Mouse (Mus musculus): ENCODE data around the gene Rsph1.

Gene Rsph1

DNA sequence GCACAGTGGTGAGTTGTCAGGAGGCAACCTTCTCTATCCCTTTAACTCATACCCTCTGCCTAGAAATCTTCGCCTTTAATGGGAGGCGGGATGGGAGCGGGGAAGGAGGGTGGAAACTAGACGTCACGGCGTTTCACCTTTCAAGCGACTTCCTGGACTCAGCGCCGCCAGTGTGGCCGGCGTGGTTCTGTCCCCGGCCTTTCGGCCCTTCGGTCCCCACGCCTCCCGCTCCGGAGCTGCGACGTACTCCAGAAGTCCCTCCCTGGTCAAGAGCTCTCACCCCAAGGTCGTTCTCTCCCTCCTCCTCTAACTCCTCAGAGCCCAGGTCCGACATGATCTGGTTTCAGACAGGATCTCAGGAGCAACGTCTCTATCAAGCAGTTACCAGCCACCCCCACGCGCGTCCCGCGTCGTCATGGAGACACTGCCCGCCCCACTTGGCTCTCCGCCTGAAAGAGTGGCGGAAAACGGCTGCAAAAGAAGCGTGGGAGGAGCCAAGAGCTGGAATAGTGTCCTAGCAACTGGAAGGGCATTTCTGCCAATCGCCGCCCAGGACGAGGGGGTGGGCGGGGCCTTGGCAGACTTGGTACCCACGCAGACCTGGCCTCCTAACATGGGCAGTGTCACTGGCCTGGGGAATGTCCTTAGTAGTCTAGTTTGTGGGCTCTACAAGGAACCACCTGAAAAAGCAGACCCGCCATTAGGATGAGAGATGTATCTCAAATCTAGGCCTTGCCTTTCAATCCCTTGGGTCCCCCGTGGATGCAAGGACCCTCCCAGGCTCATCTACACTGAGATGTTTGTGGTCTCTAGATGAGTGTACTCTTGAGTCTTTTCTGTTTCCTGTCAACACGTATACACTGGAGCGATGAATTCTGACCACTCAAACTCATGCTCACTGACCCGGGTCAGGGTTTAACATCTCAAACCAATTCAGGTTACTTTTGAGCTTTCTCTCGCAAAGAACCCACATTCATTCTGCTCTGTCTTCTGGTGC lies at the start of gene Rsph1:
Rsph1 (minus strand) TSS at position 462 of the 997 bp plus-strand sequence.
- DNase-seq (ENCODE audit: inconsistent ontology term) = peak; percentile 97

GRCm38 (mm10) chr17:31326220-31326852 lies 49.2 kb upstream of the Rsph1 start:
- DNase-seq (ENCODE audit: inconsistent ontology term) = peak; percentile 86

- no peak for DNase-seq (ENCODE audit: inconsistent ontology term)
Measured at GRCm38 (mm10) chr17:31325451-31326219, 48.5 kb upstream of the Rsph1 start.

GRCm38 (mm10) chr17:31324227-31324626 lies 47.0 kb upstream of the Rsph1 start:
- no peak for DNase-seq (ENCODE audit: inconsistent ontology term)

GRCm38 (mm10) chr17:31323379-31323778 lies 46.2 kb upstream of the Rsph1 start:
- DNase-seq (ENCODE audit: inconsistent ontology term) = no peak

- DNase-seq (ENCODE audit: inconsistent ontology term) = no peak
Measured at GRCm38 (mm10) chr17:31322446-31322845, 45.3 kb upstream of the Rsph1 start.

GRCm38 (mm10) chr17:31321425-31321824 lies 44.2 kb upstream of the Rsph1 start:
- no peak for DNase-seq (ENCODE audit: inconsistent ontology term)

DNA sequence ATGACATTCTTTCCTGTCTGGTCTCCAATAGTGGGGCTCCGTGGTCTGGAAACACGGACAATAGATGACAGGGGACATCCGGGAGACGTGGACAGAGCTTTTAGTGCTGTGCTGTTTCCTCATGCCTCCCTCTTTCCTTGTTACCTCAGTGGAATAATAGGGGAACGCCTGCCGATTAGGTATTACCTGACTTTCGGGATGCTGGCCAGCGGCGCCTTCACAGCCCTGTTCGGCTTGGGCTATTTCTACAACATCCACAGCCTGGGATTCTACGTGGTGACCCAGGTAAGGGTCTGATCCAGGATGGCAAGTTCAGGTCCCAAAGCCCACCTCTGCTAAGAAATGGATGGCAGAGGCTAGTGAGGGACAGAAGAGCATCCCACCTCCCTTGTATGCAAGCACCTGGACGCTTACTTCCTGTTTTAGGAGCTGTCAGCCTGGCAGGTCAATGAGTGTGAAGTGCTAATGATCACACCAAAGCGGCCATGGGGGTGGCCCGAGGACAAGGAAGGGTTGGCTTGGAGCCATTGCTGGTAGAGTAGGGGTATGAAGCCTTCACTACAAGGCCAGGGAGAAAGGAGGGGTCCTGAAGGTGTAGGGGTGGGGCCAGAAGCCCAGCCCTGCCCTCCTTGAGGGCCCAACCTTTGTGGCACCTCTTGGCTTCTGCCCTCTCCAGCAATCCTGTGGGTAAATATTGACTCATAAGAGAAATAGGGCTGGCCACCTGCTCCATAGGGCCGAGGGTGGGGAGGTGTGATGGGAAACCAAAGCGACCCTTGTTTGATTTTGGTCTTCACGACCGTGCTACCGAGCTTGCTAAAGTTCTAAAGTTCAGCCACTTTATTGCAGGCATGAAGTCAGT lies 42.0 kb upstream of the Rsph1 start:
- DNase-seq (ENCODE audit: inconsistent ontology term) = no peak

GRCm38 (mm10) chr17:31317521-31318272 lies 40.5 kb upstream of the Rsph1 start:
- DNase-seq (ENCODE audit: inconsistent ontology term) = no peak

DNA sequence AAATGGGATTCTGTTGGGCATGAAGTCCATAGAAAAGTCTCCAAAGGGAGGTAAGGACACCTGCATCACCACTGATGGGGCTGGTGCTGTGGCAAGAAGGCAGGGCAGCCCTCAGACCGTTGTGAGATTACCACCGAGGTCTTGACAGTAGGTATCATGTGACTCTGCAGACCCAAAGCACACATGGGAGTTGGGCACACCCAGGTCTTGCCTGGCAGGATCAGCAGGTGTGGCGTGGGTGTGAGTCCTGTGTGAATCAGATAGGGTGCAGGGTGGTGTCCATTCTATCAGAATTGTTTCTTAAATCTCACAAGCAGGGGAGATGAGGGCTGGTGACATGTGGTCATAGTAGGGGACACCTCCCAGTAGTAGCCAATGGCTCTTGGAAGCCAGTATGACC lies 39.8 kb upstream of the Rsph1 start:
- DNase-seq (ENCODE audit: inconsistent ontology term) = no peak

- DNase-seq (ENCODE audit: inconsistent ontology term) = no peak
Measured at GRCm38 (mm10) chr17:31315993-31316392, 38.8 kb upstream of the Rsph1 start.

GRCm38 (mm10) chr17:31315046-31315792 lies 38.0 kb upstream of the Rsph1 start:
- peak; percentile 50 for DNase-seq (ENCODE audit: inconsistent ontology term)

- DNase-seq (ENCODE audit: inconsistent ontology term) = no peak
Measured at GRCm38 (mm10) chr17:31312648-31313047, 35.5 kb upstream of the Rsph1 start.

- no peak for DNase-seq (ENCODE audit: inconsistent ontology term)
Measured at GRCm38 (mm10) chr17:31311047-31311446, 33.9 kb upstream of the Rsph1 start.

GRCm38 (mm10) chr17:31309281-31309793 lies 32.2 kb upstream of the Rsph1 start:
- peak; percentile 63 for DNase-seq (ENCODE audit: inconsistent ontology term)

DNA sequence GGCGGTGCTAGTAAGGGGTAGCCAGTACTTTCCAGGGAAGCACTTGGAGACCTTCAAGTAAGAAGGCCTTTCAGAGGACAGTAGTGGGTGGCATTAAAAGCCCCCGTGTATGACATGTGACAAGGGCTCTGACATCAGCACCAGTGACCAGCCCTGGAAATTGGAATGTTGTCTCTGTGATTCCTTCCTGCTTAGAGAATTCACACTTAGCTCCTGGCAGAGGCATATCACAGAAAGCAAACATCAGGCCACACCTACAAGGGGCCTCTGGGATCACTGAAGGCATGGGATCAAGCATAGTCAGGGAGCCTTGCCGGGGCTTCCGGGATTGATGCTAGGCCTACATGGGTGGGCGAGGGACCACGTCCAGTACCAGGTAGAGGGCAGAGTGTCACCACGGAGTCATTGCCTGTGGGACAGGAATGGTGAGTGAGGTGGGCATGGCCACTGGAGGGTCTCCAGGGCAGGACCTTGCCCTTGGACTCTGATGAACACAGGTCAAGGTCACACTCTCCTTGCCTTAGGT lies 31.2 kb upstream of the Rsph1 start:
- DNase-seq (ENCODE audit: inconsistent ontology term) = no peak

- no peak for DNase-seq (ENCODE audit: inconsistent ontology term)
Measured at GRCm38 (mm10) chr17:31307756-31308155, 30.6 kb upstream of the Rsph1 start.

GRCm38 (mm10) chr17:31305776-31306120 lies 28.6 kb upstream of the Rsph1 start:
- DNase-seq (ENCODE audit: inconsistent ontology term) = no peak

Measured in Muller cell, postnatal 12 days (primary cell).